Mouse (Mus musculus) lung, postnatal 0 days (tissue): ENCODE measurements at regions not wholly inside any gene's neighbourhood (a gene's known extent, or its start where the extent isn't known, plus 50 kb on each side); places are given as distances from the start of the nearest gene placed in this dataset.

Experiments
- ATAC-seq: fragments of 200-750 bp; cut with Nextera tagmentation; 2 replicates; pipeline ENCODE4 v1.8.0; 2017; ENCODE audit warnings: moderate library complexity
- DNase-seq: peaks from one replicate; pipeline ENCODE4 v3.0.0-alpha.2; 2016; ENCODE audit warnings: low spot score
- H3K27ac ChIP-seq: fragments of 300-500 bp; sonication (generic); 2 replicates; pipeline ENCODE4 v1.5.1; 2014; ENCODE audit warnings: antibody characterized with exemption, mild to moderate bottlenecking, low read length, mixed read lengths
- H3K27me3 ChIP-seq: fragments of 300-500 bp; sonication (generic); replicated peaks from 2 replicates; pipeline ENCODE4 v1.6.1; 2014; ENCODE audit warnings: low read length, mixed read lengths; ENCODE audit not compliant: insufficient read depth
- H3K36me3 ChIP-seq: fragments of 300-500 bp; sonication (generic); 2 replicates; pipeline ENCODE4 v1.6.1; 2014; ENCODE audit warnings: low read length, mixed read lengths; ENCODE audit not compliant: insufficient read depth
- H3K4me1 ChIP-seq: fragments of 300-500 bp; sonication (generic); 2 replicates; pipeline ENCODE4 v1.6.1; 2014; ENCODE audit warnings: antibody characterized with exemption, low read depth, low read length, mixed read lengths; ENCODE audit not compliant: insufficient read depth
- H3K4me2 ChIP-seq: fragments of 300-500 bp; sonication (generic); replicated peaks from 2 replicates; pipeline ENCODE4 v1.6.1; 2014; ENCODE audit warnings: low read depth, mild to moderate bottlenecking, low read length, moderate library complexity, mixed read lengths
- H3K4me3 ChIP-seq: fragments of 300-500 bp; sonication (generic); 2 replicates; pipeline ENCODE4 v1.5.1; 2014; ENCODE audit warnings: low read depth, low read length
- H3K9ac ChIP-seq: fragments of 300-500 bp; sonication (generic); replicated peaks from 2 replicates; pipeline ENCODE4 v1.6.1; 2014; ENCODE audit warnings: low read depth, mild to moderate bottlenecking
- H3K9me3 ChIP-seq: fragments of 300-500 bp; sonication (generic); 2 replicates; pipeline ENCODE4 v1.6.1; 2016; ENCODE audit warnings: low read length, mixed read lengths
- CTCF ChIP-seq: IDR thresholded peaks from 2 replicates; pipeline ENCODE4 v1.5.1; 2016; ENCODE audit warnings: antibody characterized with exemption, mild to moderate bottlenecking
- EP300 ChIP-seq: IDR thresholded peaks from 2 replicates; pipeline ENCODE4 v1.6.1; 2016; ENCODE audit warnings: antibody characterized with exemption, mild to moderate bottlenecking, control low read depth
- WGBS: fragments of 180-500 bp; shearing (Covaris S2); extraction: QIAGEN DNeasy Blood & Tissue Kit; methylation state at CpG from one replicate; pipeline ENCODE4 v1.1.7; 2014; 5-methylcytosine and 5-hydroxymethylcytosine counted together

DNA sequence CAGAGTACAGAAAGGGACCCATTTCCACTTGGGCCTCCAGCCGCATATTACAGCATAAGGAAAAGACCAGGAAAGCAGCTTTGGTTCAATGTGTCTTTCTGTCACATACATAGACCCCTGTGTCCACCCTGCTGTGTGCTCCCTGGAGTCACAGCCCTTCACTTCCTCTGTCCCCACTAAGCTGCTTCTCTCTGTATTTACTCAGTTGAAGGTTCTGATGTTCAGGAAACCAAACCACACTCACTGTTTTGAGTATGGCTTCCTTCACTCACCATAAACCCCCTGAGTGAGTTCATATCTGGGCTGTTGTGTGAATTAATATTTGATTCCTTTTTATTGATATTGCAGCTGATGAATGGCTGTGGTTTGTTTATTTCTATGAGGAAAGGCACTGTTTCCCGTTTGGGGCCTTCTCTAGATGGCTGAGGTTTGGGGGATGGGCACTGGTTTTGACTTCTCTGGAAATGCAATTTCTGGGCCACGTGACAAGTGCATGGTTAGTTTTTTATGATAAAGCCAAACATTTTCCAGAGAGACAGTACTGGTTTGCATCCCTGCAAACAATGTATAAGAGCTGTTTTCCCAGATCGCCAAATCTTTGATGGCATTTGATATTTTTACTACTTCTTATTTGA lies 157.0 kb upstream of the Ctnnb1 start:
- H3K27ac ChIP-seq: peak overlapping the region; percentile 8; the same call in 1 of the 2 replicates

DNA sequence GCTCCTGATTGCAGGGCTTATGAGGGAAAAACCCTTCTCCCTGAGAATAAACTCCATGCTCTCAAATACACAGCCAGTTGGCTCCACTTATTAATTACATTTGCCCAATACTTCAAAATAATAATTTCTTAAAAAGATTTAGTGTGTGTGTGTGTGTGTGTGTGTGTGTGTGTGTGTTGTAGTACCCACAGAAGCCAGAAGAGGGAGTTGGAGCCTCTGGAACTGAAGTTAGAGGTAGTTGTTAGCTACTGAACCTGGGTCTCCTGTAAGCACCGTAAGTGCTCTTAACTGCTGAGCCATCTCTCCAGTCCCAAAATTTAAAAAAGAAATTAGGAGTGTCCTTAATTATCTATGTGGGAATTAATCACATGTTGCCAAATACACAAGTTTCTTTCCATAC lies 154.8 kb upstream of the Ctnnb1 start:
- Histone ChIP-seq H3K9me3 (no peaks in the 10 kb centered on the region), H3K27me3 (no peaks in the 10 kb centered on the region), H3K36me3 (no peaks in the 10 kb centered on the region), H3K4me1 (peaks cover 27% of the 10 kb centered on the region; the same call in 1 of the 2 replicates), H3K4me2 (no peak overlapping the region), H3K27ac (no peak overlapping the region), H3K9ac (no peak overlapping the region), H3K4me3 (no peak overlapping the region)
- TF ChIP-seq CTCF (peak; percentile 46), EP300 (no peak)
- 93% methylated on average over 1 of the region's 1 CpGs for WGBS
- ATAC-seq: no peak
- no peak for DNase-seq

More for the DNA sequence above, 157.0 kb upstream of the Ctnnb1 start:
- no peak for ATAC-seq
- Histone ChIP-seq H3K4me2 (no peak overlapping the region), H3K9ac (no peak overlapping the region), H3K4me3 (no peak overlapping the region), H3K4me1 (peaks cover 20% of the 10 kb centered on the region; the same call in 1 of the 2 replicates), H3K36me3 (no peaks in the 10 kb centered on the region), H3K27me3 (no peaks in the 10 kb centered on the region), H3K9me3 (no peaks in the 10 kb centered on the region)
- WGBS: 52% methylated on average over 4 of the region's 4 CpGs
- DNase-seq: no peak
- TF ChIP-seq CTCF: no peak
- peak; percentile 51; the same call in 1 of the 2 replicates for TF ChIP-seq EP300

DNA sequence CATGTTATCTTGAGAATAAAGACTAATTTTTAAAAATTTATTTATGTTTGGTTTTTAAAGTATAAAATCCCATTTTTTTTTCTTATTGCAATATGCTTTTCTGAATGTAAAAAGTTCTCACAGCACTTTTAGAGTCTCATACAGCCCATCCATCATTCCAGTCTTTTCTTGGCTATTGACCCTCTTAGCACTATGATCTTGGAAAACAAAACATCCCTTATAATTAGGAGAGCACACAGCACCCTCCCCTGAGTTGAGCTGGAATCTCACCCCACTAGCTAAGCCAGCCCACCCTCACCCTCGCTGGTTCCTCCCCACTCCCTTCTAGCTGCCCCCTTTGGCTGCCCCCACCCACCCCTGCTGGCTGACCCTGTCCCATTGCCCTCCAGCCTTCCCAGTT lies 154.2 kb upstream of the Ctnnb1 start:
- TF ChIP-seq EP300: no peak
- 0 out of 2 replicates have a peak, but pooled peaks have one; percentile 18 for TF ChIP-seq CTCF
- H3K36me3 ChIP-seq: no peaks in the 10 kb centered on the region

DNA sequence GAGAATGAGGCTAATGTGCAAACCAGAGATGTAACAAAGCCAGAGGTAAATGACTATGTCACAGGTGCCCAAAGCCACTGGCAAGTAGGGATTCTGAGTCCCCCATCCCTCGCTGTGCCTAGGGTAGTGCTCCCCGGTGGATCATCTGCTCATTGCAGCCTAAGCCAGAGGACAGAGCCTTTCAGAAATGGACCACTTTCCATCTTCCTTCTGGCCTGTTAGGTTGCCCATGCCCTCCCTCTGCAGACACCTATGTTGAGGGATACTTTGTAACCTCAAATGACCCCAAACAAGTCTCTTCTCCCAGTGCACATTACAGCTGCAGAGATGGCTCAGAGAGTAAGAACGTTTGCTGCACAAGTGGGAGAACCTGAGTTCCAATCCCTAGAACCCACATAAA lies 153.3 kb upstream of the Ctnnb1 start:
- no peak for DNase-seq
- Histone ChIP-seq H3K4me1 (peaks cover 23% of the 10 kb centered on the region; the same call in 1 of the 2 replicates), H3K9me3 (no peaks in the 10 kb centered on the region), H3K27me3 (no peaks in the 10 kb centered on the region), H3K9ac (no peak overlapping the region), H3K36me3 (no peaks in the 10 kb centered on the region), H3K4me3 (no peak overlapping the region), H3K4me2 (no peak overlapping the region), H3K27ac (peak overlapping the region; percentile 68)
- no peak for ATAC-seq
- WGBS: 56% methylated on average over 3 of the region's 3 CpGs
- TF ChIP-seq CTCF (peak; percentile 49), EP300 (no peak)

More for the DNA sequence above, 154.2 kb upstream of the Ctnnb1 start:
- peaks cover 25% of the 10 kb centered on the region; the same call in 1 of the 2 replicates for H3K4me1 ChIP-seq
- WGBS: 15% methylated on average over 1 of the region's 1 CpGs
- DNase-seq: peak; percentile 55
- no peak for ATAC-seq
- H3K27ac ChIP-seq: no peak overlapping the region
- H3K4me3 ChIP-seq: no peak overlapping the region
- no peak overlapping the region for H3K9ac ChIP-seq
- no peaks in the 10 kb centered on the region for H3K27me3 ChIP-seq
- no peaks in the 10 kb centered on the region for H3K9me3 ChIP-seq
- no peak overlapping the region for H3K4me2 ChIP-seq

DNA sequence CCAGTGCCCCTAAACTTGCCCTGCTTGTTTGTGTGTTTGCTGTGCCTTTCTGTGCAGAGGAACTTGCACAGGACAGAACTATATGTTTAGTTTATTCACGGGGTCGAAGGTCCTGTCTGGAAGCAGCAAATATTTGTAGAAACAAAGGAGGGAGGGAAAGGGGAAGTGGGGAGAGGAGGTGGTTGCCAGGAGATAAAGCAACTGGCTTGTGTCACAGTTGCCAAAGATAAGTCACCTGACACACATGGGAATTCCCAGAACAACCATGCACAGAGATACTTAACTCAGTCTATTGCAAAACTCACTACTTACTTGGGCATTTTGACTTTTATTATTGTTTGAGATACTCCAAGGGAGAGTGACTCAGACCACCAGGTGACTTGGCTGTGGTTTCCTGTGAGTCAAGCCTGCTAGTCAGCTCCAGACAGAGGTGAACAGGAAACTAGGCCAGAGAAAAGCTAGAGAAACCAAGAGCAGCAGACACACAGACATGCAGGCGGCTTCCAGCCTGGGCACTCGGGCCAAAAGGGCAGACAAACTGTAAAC lies 152.5 kb upstream of the Ctnnb1 start:
- H3K36me3 ChIP-seq: no peaks in the 10 kb centered on the region
- 9% methylated on average over 4 of the region's 4 CpGs for WGBS
- DNase-seq (peak; percentile 97), ATAC-seq (peak; percentile 88)
- no peak overlapping the region for H3K4me3 ChIP-seq
- H3K9me3 ChIP-seq: no peaks in the 10 kb centered on the region
- TF ChIP-seq EP300: peak; percentile 99
- TF ChIP-seq CTCF: peak; percentile 40
- H3K4me2 ChIP-seq: no peak overlapping the region
- H3K9ac ChIP-seq: no peak overlapping the region
- H3K27me3 ChIP-seq: no peaks in the 10 kb centered on the region
- peaks cover 22% of the 10 kb centered on the region; the same call in 1 of the 2 replicates for H3K4me1 ChIP-seq
- H3K27ac ChIP-seq: peak overlapping the region; percentile 68

- Histone ChIP-seq H3K4me1 (peaks cover 19% of the 10 kb centered on the region; the same call in 1 of the 2 replicates), H3K9ac (no peak overlapping the region), H3K9me3 (no peaks in the 10 kb centered on the region), H3K4me3 (no peak overlapping the region), H3K36me3 (no peaks in the 10 kb centered on the region), H3K27ac (peak overlapping the region; percentile 63), H3K4me2 (no peak overlapping the region), H3K27me3 (no peaks in the 10 kb centered on the region)
- no peak for TF ChIP-seq EP300
- TF ChIP-seq CTCF: no peak
- 21% methylated on average over 6 of the region's 6 CpGs for WGBS
- ATAC-seq (no peak), DNase-seq (peak; percentile 15)
Observed at GRCm38 (mm10) chr9:120777016-120777415, 152.0 kb upstream of the Ctnnb1 start.
